Mouse (Mus musculus) forebrain, embryonic 13.5 days (tissue): ENCODE measurements around the gene Pde2a. TPM values are rescaled to one million over a fixed set of nuclear protein-coding genes. Genes with fewer than 3 reads are reported as not detected.

ENCODE experiments used
- ATAC-seq: fragments of 200-750 bp; cut with Nextera tagmentation; 2 replicates; pipeline ENCODE4 v1.8.0; 2017
- H3K27ac ChIP-seq: fragments of 300-500 bp; sonication (generic); 2 replicates; pipeline ENCODE4 v1.5.1; 2015; ENCODE audit warnings: inconsistent platforms, mild to moderate bottlenecking, moderate library complexity
- H3K27me3 ChIP-seq: fragments of 300-500 bp; sonication (generic); 2 replicates; pipeline ENCODE4 v1.6.1; 2015; ENCODE audit warnings: mild to moderate bottlenecking, inconsistent platforms
- H3K36me3 ChIP-seq: fragments of 300-500 bp; sonication (generic); 2 replicates; pipeline ENCODE4 v1.6.1; 2015; ENCODE audit warnings: mild to moderate bottlenecking, inconsistent platforms; ENCODE audit not compliant: poor library complexity, severe bottlenecking
- H3K4me1 ChIP-seq: fragments of 300-500 bp; sonication (generic); 2 replicates; pipeline ENCODE4 v1.6.1; 2015; ENCODE audit warnings: inconsistent platforms
- H3K4me2 ChIP-seq: fragments of 300-500 bp; sonication (generic); 2 replicates; pipeline ENCODE4 v1.6.1; 2015; ENCODE audit warnings: inconsistent platforms, mild to moderate bottlenecking, moderate library complexity
- H3K4me3 ChIP-seq: fragments of 300-500 bp; sonication (generic); 2 replicates; pipeline ENCODE4 v1.5.1; 2015; ENCODE audit warnings: mild to moderate bottlenecking, inconsistent platforms
- H3K9ac ChIP-seq: fragments of 300-500 bp; sonication (generic); 2 replicates; pipeline ENCODE4 v1.6.1; 2015; ENCODE audit warnings: mild to moderate bottlenecking, inconsistent platforms
- H3K9me3 ChIP-seq: fragments of 300-500 bp; sonication (generic); replicated peaks from 2 replicates; pipeline ENCODE4 v1.6.1; 2016; ENCODE audit warnings: inconsistent platforms
- WGBS: fragments of 180-500 bp; shearing (Covaris S2); methylation state at CpG from one replicate; pipeline ENCODE4 v1.1.7; 2015; 5-methylcytosine and 5-hydroxymethylcytosine counted together
- polyA plus RNA-seq: library from polyadenylated mRNA; unstranded; fragments of >200 nt; fragmentation: Nextera tagmentation; extraction: Ambion mirVana; gene quantifications from 2 replicates; pipeline ENCODE4 v1.2.1, GENCODE M21; 2015

The Pde2a gene
- polyA plus RNA-seq, 1 experiment from 2014 or later: 26.2 TPM

DNA sequence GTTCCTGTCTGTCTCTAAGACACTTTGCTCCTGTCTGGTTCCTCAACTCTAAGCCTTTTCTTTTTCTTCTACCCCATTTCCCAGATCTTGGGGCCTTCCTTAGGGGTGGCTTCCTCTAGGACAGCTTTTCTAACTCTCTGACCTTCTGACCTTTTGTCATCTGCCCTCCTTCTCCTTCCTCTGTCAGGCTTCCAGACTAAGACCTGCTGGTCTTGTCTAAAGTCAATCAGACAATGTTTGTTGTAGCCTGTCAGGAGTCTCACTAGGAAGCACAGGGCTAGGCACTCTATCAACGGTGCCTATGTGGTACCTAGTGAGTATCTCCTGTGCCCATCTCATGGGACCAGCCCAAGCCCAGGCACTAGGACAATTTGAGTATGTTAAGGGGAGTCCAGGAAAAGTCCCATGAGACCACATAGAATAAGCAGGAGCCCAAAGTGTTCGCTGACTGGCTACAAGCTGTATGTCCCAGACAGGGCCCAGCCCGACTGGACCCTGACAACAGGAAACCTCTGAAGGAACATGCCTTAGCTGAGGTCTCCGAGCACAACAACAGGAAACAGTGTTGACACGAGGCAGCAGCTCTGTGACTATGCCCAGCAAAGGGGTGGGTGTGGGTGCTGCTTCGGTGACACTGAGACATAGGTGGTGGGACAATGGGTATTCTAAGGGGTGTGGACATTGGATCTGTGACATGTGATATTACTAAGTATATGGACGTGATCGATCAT, 44.5 kb downstream of the Pde2a start:
- 90% methylated on average over 8 of the region's 8 CpGs for WGBS
- no peaks in the 10 kb centered on the region for H3K27me3 ChIP-seq
- H3K36me3 ChIP-seq: no peaks in the 10 kb centered on the region
- H3K9ac ChIP-seq: no peak overlapping the region
- no peaks in the 10 kb centered on the region for H3K9me3 ChIP-seq
- H3K4me1 ChIP-seq: peaks cover 48% of the 10 kb centered on the region
- H3K4me2 ChIP-seq: no peak overlapping the region
- H3K4me3 ChIP-seq: no peak overlapping the region
- no peak overlapping the region for H3K27ac ChIP-seq
- no peak for ATAC-seq

GRCm38 (mm10) chr7:101466581-101467081, 45.1 kb downstream of the Pde2a start:
- 0 out of 2 replicates have a peak overlapping the region, but pooled peaks have one; percentile 21 for H3K27ac ChIP-seq
- no peaks in the 10 kb centered on the region for H3K9me3 ChIP-seq
- no peak overlapping the region for H3K4me2 ChIP-seq
- no peaks in the 10 kb centered on the region for H3K36me3 ChIP-seq
- H3K4me3 ChIP-seq: no peak overlapping the region
- H3K4me1 ChIP-seq: peaks cover 43% of the 10 kb centered on the region
- H3K27me3 ChIP-seq: no peaks in the 10 kb centered on the region
- H3K9ac ChIP-seq: no peak overlapping the region
- 82% methylated on average over 6 of the region's 6 CpGs for WGBS
- ATAC-seq: no peak

DNA sequence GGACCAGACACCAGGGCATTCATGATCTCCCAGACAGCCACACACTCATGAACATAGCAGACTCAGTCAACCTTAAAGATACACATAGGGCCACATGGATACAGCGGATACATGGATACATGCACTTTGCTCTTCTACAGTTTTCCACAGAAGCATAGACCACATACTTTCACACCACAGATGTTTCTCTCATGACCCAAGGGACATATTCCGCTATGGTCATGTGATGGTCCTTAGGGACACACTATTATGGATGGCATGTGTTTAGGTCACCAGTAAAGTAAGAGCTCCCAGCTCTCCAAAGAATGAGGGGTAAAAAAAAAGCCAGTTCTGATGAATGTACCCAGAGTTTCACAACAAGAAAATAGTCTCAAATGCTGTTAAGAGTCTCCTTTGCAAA, 49.9 kb downstream of the Pde2a start:
- Histone ChIP-seq H3K4me1 (peaks cover 7% of the 10 kb centered on the region; the same call in 1 of the 2 replicates), H3K4me3 (no peak overlapping the region), H3K36me3 (no peaks in the 10 kb centered on the region), H3K9ac (no peak overlapping the region), H3K4me2 (no peak overlapping the region), H3K27ac (no peak overlapping the region), H3K9me3 (no peaks in the 10 kb centered on the region), H3K27me3 (no peaks in the 10 kb centered on the region)
- WGBS: 98% methylated on average over 2 of the region's 2 CpGs
- no peak for ATAC-seq

DNA sequence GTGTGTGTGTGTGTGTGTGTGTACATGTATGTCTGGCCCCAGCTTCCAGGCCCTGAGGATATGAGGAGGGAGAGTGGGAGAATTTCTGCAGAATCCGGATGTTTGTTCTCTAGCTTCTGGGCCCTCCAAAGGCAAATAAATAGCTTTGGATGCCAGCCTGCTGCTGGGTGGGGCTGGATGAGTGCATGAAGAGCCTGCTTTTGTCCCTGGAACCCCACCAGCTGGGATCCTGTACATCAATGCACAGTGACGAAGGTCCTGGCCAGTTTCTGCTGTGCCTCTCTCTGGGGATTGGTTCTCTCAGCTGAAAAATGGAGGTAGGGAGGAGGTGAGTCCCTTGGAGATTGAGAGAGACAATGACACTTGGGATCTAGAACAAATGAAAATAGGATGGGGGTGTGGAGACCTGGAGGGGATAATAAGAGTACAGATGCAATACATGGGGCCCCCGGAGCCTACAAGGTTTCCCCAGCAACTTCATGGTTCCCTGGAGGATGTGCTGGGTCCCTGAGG, 50.5 kb downstream of the Pde2a start:
- no peaks in the 10 kb centered on the region for H3K9me3 ChIP-seq
- ATAC-seq: no peak
- H3K36me3 ChIP-seq: no peaks in the 10 kb centered on the region
- no peak overlapping the region for H3K4me3 ChIP-seq
- H3K4me1 ChIP-seq: peaks cover 3% of the 10 kb centered on the region; the same call in 1 of the 2 replicates
- no peak overlapping the region; the same call in 1 of the 2 replicates for H3K27ac ChIP-seq
- WGBS: 71% methylated on average over 3 of the region's 3 CpGs
- H3K27me3 ChIP-seq: no peaks in the 10 kb centered on the region
- no peak overlapping the region for H3K9ac ChIP-seq
- no peak overlapping the region for H3K4me2 ChIP-seq

DNA sequence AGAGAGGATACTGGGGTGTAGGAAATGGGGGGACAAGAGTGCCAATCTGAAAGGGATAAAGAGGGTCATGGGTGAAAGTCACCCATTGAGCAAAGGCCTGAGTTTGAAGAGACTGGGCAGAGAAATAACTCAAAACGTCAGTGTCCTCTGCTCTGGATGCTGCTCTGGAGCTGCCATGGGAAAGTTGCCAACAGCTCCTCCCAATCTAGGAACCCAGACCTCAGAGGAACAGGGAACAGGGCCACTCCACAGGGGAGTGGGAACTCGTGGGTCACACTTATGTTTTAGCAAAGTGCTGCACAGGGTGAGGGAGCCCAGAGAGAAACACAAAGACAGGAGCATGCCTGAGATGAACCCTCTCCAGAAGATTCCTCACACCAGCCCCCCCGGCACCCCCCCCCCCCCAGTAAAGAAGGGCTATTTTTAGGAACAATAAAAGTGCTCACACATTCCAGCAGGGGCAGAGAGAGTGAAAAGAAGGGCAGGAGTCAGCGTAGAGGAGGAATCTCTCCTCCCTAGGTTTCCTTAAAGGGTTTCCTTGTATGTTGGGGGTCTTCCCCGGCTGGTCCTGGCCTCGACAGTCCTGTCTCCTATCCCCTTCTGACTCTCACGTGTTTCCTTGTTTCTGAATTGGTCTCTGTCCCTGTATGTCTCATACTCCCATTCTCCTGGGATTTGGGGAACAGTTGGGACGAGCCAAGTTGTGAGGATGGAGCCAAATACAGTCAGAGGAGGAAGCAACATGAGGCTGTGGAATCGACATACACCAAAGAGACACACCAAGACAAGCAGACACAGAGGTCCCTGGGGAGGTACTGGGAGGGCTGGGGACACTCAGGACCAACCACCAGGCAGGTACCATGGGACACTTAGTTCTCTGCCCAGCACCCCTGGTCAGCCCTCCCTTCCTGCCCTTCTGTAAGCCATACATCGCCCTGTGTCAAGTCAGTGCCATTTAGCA, 51.4 kb downstream of the Pde2a start:
- Histone ChIP-seq H3K9me3 (no peaks in the 10 kb centered on the region), H3K36me3 (no peaks in the 10 kb centered on the region), H3K4me2 (no peak overlapping the region), H3K27me3 (no peaks in the 10 kb centered on the region), H3K4me1 (no peaks in the 10 kb centered on the region), H3K27ac (no peak overlapping the region), H3K9ac (no peak overlapping the region), H3K4me3 (no peak overlapping the region)
- WGBS: 61% methylated on average over 10 of the region's 10 CpGs
- ATAC-seq: no peak

GRCm38 (mm10) chr7:101474399-101474811, 52.9 kb downstream of the Pde2a start:
- no peak overlapping the region for H3K4me3 ChIP-seq
- WGBS: 89% methylated on average over 5 of the region's 5 CpGs
- H3K27ac ChIP-seq: no peak overlapping the region
- H3K4me1 ChIP-seq: no peaks in the 10 kb centered on the region
- no peak overlapping the region for H3K9ac ChIP-seq
- H3K36me3 ChIP-seq: no peaks in the 10 kb centered on the region
- H3K9me3 ChIP-seq: no peaks in the 10 kb centered on the region
- no peak overlapping the region for H3K4me2 ChIP-seq
- no peak for ATAC-seq
- H3K27me3 ChIP-seq: no peaks in the 10 kb centered on the region

DNA sequence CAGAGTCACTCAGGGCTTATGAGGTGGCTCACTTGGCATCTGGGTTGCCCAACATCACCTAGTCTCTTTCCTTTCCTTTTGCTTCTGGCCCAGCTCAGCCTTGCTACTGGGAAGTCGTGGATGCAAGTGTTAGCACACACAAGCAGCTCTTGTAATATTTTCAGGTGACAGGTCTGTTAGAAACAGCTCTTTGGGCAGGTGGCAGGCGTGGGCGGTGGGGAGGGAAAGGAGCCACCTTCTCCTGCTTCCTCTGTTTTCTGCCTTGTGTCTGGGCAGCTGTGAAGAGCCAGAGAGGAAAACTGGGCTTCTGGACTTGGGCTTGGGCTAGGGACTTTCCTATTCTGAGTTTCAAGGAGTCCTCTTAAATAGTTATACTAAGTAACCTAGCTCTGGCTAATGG, 54.5 kb downstream of the Pde2a start:
- Histone ChIP-seq H3K4me3 (no peak overlapping the region), H3K9ac (no peak overlapping the region), H3K36me3 (no peaks in the 10 kb centered on the region), H3K4me2 (no peak overlapping the region), H3K27ac (no peak overlapping the region), H3K4me1 (no peaks in the 10 kb centered on the region), H3K27me3 (no peaks in the 10 kb centered on the region), H3K9me3 (no peaks in the 10 kb centered on the region)
- 72% methylated on average over 3 of the region's 3 CpGs for WGBS
- no peak for ATAC-seq

GRCm38 (mm10) chr7:101476493-101476892, 55.0 kb downstream of the Pde2a start:
- WGBS: 81% methylated on average over 4 of the region's 4 CpGs
- no peak overlapping the region for H3K27ac ChIP-seq
- H3K9ac ChIP-seq: 0 out of 2 replicates have a peak overlapping the region, but pooled peaks have one; percentile 1
- H3K9me3 ChIP-seq: no peaks in the 10 kb centered on the region
- H3K4me1 ChIP-seq: no peaks in the 10 kb centered on the region
- H3K4me3 ChIP-seq: no peak overlapping the region
- ATAC-seq: no peak
- no peak overlapping the region for H3K4me2 ChIP-seq
- no peaks in the 10 kb centered on the region for H3K27me3 ChIP-seq
- H3K36me3 ChIP-seq: no peaks in the 10 kb centered on the region

DNA sequence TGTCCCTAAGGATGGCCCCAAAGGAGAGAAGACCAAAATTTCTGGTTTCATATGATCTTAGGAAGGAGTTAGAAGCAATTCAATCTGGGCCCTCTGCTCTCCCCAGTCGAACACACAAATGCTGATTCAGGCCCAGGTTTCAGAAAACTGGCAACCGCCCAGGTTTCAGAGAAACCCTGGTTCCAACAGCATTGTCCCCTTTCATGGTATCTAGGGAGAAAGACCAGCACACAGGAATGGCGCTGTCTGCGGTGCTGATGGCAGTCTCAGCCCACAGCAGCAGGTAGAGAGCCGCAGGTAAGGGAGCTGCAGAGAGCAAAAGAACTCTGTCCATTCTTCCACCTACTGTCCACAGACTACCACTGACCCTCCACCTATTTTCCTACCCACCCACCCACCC, 55.7 kb downstream of the Pde2a start:
- ATAC-seq: no peak
- H3K4me2 ChIP-seq: no peak overlapping the region

DNA sequence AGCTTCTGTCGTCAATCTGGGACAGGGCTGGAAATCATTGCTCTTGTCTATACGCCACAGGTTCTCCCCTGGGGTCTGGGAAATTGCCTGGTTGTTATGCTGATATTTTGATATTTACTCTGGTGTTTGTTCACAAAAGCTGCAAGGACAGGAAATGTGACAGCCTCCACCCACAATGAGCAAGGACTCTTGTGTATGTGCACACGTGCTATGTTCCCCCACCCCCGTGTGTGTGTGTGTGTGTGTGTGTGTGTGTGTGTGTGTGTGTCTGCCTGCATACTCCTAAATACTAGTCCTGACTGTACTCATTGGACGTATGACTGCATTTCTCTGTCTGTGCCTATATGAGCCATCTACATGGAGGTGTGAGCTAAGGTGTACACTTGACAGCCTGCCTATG, 56.6 kb downstream of the Pde2a start:
- Histone ChIP-seq H3K4me1 (peaks cover 7% of the 10 kb centered on the region), H3K27me3 (no peaks in the 10 kb centered on the region), H3K4me2 (no peak overlapping the region), H3K27ac (no peak overlapping the region), H3K9me3 (no peaks in the 10 kb centered on the region), H3K4me3 (no peak overlapping the region), H3K36me3 (no peaks in the 10 kb centered on the region), H3K9ac (no peak overlapping the region)
- no peak for ATAC-seq
- WGBS: 70% methylated on average over 5 of the region's 5 CpGs

More for the DNA sequence above, 55.7 kb downstream of the Pde2a start:
- H3K4me3 ChIP-seq: no peak overlapping the region
- H3K27ac ChIP-seq: no peak overlapping the region
- H3K27me3 ChIP-seq: no peaks in the 10 kb centered on the region
- WGBS: 43% methylated on average over 5 of the region's 5 CpGs
- H3K4me1 ChIP-seq: peaks cover under 1% of the 10 kb centered on the region; the same call in 1 of the 2 replicates
- H3K9ac ChIP-seq: no peak overlapping the region
- H3K36me3 ChIP-seq: no peaks in the 10 kb centered on the region
- no peaks in the 10 kb centered on the region for H3K9me3 ChIP-seq

DNA sequence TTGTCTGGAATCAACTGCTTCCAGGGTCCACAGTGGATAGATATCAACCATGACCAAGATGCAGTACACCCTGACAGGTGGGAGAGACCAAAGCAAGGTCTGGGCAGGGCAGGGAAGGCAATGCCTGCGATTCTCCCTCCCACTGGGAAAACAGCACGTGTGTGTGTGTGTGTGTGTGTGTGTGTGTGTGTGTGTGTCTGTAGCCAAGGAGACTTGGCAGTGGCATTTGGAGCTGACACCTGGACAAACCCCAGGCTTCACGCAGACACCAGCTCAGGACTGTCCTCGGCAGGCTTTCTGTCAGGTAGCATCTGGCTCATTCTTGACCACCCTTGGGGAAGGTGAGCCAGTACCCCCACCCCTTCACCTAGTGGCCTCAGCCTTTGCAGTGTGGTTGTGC, 58.4 kb downstream of the Pde2a start:
- H3K4me2 ChIP-seq: no peak overlapping the region
- 66% methylated on average over 4 of the region's 4 CpGs for WGBS

DNA sequence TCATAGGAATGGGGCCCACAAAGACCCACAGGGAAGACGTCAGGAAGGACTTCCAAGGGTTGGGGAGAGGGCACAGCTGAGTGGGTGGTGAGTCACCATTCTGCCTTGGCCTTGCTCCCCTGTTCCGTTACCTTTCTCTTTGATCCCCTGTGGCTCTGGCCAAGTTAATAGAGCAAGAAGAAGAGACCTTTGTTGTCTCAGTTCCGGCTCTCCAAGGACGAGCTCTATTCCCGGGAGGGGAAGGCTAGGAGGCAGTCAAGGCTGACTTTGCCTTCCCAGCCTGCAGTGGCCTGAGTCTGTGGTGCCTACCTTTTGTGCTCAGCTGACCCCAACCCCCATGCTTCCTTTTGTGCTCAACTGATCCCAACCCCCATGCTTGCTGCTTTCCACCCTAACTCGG, 59.2 kb downstream of the Pde2a start:
- Histone ChIP-seq H3K4me1 (peaks cover 13% of the 10 kb centered on the region), H3K9me3 (no peaks in the 10 kb centered on the region), H3K27ac (no peak overlapping the region), H3K9ac (no peak overlapping the region), H3K4me3 (no peak overlapping the region), H3K4me2 (no peak overlapping the region), H3K36me3 (no peaks in the 10 kb centered on the region), H3K27me3 (no peaks in the 10 kb centered on the region)
- no peak for ATAC-seq
- 54% methylated on average over 6 of the region's 6 CpGs for WGBS

More for the DNA sequence above, 58.4 kb downstream of the Pde2a start:
- H3K27me3 ChIP-seq: no peaks in the 10 kb centered on the region
- ATAC-seq: no peak
- H3K9ac ChIP-seq: no peak overlapping the region
- H3K27ac ChIP-seq: no peak overlapping the region
- no peaks in the 10 kb centered on the region for H3K36me3 ChIP-seq
- no peak overlapping the region for H3K4me3 ChIP-seq
- H3K4me1 ChIP-seq: peaks cover 13% of the 10 kb centered on the region
- H3K9me3 ChIP-seq: no peaks in the 10 kb centered on the region
